Mouse (Mus musculus) lung, embryonic 15.5 days (tissue): ENCODE data around the gene Tm9sf2. TPM values are rescaled to one million over a fixed set of nuclear protein-coding genes. Genes with fewer than 3 reads are reported as not detected.

Experiments
- ATAC-seq: fragments of 200-750 bp; cut with Nextera tagmentation; 2 replicates; pipeline ENCODE4 v1.8.0; 2017; ENCODE audit warnings: moderate number of reproducible peaks, borderline replicate concordance; ENCODE audit not compliant: low FRiP score, low TSS enrichment; ENCODE audit errors: extremely low read depth
- H3K27ac ChIP-seq: fragments of 300-500 bp; sonication (generic); 2 replicates; pipeline ENCODE4 v1.5.1; 2015; ENCODE audit warnings: moderate library complexity, mild to moderate bottlenecking, inconsistent platforms
- H3K27me3 ChIP-seq: fragments of 300-500 bp; sonication (generic); 2 replicates; pipeline ENCODE4 v1.6.1; 2015; ENCODE audit warnings: inconsistent platforms
- H3K36me3 ChIP-seq: fragments of 300-500 bp; sonication (generic); 2 replicates; pipeline ENCODE4 v1.6.1; 2015; ENCODE audit warnings: inconsistent platforms
- H3K4me1 ChIP-seq: fragments of 300-500 bp; sonication (generic); 2 replicates; pipeline ENCODE4 v1.6.1; 2015; ENCODE audit warnings: inconsistent platforms
- H3K4me2 ChIP-seq: fragments of 300-500 bp; sonication (generic); 2 replicates; pipeline ENCODE4 v1.6.1; 2015; ENCODE audit warnings: inconsistent platforms, mild to moderate bottlenecking, moderate library complexity
- H3K4me3 ChIP-seq: fragments of 300-500 bp; sonication (generic); 2 replicates; pipeline ENCODE4 v1.5.1; 2015; ENCODE audit warnings: mild to moderate bottlenecking, inconsistent platforms
- H3K9ac ChIP-seq: fragments of 300-500 bp; sonication (generic); 2 replicates; pipeline ENCODE4 v1.6.1; 2015; ENCODE audit warnings: inconsistent platforms
- H3K9me3 ChIP-seq: fragments of 300-500 bp; sonication (generic); 2 replicates; pipeline ENCODE4 v1.6.1; 2016; ENCODE audit warnings: inconsistent platforms
- WGBS: fragments of 180-500 bp; shearing (Covaris S2); methylation state at CpG from one replicate; pipeline ENCODE4 v1.1.7; 2015; 5-methylcytosine and 5-hydroxymethylcytosine counted together
- polyA plus RNA-seq: library from polyadenylated mRNA; unstranded; fragments of >200 nt; fragmentation: Nextera tagmentation; extraction: Ambion mirVana; gene quantifications from 2 replicates; pipeline ENCODE4 v1.2.1, GENCODE M21; 2015

Tm9sf2 gene
- polyA plus RNA-seq, 1 experiment from 2014 or later = 176 TPM

DNA sequence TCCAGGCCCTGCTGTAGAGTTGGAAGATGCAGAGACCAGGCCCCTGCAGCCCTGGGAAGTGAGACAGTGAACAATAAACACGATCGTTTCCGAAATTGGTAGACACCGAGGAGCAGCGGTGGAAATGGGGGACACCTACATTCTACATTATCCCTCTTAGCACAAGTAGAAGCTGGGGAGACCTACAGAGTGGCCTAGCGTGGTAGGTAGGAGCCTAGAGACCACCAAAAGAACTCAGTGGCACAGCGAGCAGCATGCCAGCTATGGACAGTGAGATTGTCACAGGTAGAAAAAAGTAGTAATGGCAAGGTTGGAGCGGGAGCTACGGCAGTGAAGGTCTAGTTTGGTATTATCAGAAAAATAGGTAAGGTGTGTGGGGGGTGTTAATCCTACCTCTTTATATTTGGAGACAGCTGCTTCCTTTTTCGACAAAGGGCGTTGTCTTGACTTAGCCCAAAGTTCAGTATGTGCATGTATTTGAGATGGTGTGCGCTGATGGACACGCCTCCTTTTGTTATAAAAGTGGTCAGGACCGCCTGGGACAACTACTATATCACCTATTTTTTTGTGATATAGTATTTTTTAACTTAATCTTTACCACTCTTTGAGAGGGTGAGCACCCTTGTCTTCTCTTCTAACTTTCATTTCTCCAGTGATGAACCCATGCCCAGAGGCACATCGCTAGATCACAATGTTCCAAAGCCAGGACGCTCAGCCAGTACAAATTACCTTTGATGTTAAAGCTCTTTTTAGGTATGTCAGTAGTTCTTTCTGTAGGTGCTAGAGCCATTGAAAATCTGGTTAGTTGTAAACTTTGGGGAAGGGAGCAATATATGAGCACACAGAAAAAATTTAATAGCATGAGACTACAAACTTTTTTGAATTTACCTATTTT lies 1.2 kb upstream of the Tm9sf2 start:
- peaks cover 23% of the 10 kb centered on the region for H3K4me1 ChIP-seq
- peak overlapping the region; percentile 64 for H3K9ac ChIP-seq
- H3K9me3 ChIP-seq = no peaks in the 10 kb centered on the region
- H3K27ac ChIP-seq = peak overlapping the region; percentile 96
- peak overlapping the region; percentile 92 for H3K4me3 ChIP-seq
- H3K4me2 ChIP-seq = peak overlapping the region; percentile 84
- WGBS = 65% methylated on average over 16 of the region's 16 CpGs
- no peaks in the 10 kb centered on the region for H3K27me3 ChIP-seq
- H3K36me3 ChIP-seq = no peaks in the 10 kb centered on the region
- ATAC-seq = no peak

DNA sequence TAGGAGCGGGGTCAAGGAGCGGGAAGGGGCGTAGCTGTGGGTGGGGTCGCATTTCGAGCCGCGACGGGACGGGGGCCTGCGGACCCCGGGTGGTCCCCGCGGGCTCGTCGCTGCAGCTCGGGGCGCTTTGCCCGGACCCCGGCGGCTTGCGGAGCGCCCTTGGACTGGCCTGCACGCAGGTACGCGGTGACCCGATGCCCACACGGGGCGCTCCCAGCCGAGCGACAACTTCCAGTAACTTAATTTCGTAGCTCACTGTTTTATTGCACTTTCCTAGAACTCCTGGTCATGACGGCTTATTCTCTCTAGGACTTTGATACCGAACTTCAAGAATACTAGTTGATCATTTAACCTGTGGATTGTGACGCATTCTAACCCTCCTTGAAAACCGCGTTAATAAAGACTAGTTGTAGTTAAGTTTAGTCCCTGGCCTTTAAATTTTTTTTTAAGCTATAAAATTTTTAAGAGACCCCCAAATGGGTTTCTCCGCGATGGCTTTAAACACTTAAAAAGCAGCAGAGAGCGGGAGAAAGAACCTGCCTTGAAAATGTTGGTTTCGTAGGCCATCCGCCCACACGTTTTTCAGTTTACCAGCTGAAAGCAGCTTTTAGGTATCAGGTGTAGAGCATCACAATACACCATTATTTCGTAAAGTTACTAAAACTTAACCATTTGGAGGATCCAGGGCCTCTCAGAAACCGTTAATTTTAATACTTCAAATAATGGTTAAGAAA lies 810 bp downstream of the Tm9sf2 start:
- peak overlapping the region; percentile 92 for H3K9ac ChIP-seq
- ATAC-seq = peak; percentile 19; the same call in 1 of the 2 replicates
- 3% methylated on average over 44 of the region's 44 CpGs for WGBS
- H3K4me1 ChIP-seq = peaks cover 23% of the 10 kb centered on the region
- peak overlapping the region; percentile 92 for H3K4me3 ChIP-seq
- H3K27me3 ChIP-seq = no peaks in the 10 kb centered on the region
- H3K4me2 ChIP-seq = peak overlapping the region; percentile 84
- H3K9me3 ChIP-seq = no peaks in the 10 kb centered on the region
- H3K27ac ChIP-seq = peak overlapping the region; percentile 92
- no peaks in the 10 kb centered on the region for H3K36me3 ChIP-seq

DNA sequence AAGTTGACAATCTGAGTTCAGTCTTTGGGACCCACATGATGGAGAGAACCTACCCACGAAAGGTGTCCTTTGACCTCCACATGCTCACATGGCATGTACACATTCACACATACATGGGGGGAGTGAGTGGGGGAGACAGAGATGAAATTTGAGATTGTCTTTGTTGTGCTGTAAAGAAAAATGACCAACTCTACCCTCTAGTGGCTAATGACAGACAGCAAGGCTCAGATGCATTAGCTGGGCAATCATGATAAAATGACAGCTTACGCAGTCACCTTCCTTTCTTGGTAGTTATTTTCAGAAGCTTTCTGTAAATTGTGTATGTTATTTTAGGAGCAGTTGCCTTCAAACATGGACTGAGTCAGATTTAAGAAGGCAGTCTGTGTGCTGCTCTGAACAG lies 4.8 kb downstream of the Tm9sf2 start:
- Histone ChIP-seq H3K4me1 (peaks cover 14% of the 10 kb centered on the region), H3K4me2 (no peak overlapping the region), H3K9me3 (no peaks in the 10 kb centered on the region), H3K27me3 (no peaks in the 10 kb centered on the region), H3K27ac (no peak overlapping the region), H3K4me3 (no peak overlapping the region), H3K9ac (no peak overlapping the region), H3K36me3 (no peaks in the 10 kb centered on the region)
- 75% methylated on average over 2 of the region's 2 CpGs for whole genome bisulfite sequencing
- no peak for ATAC-seq

DNA sequence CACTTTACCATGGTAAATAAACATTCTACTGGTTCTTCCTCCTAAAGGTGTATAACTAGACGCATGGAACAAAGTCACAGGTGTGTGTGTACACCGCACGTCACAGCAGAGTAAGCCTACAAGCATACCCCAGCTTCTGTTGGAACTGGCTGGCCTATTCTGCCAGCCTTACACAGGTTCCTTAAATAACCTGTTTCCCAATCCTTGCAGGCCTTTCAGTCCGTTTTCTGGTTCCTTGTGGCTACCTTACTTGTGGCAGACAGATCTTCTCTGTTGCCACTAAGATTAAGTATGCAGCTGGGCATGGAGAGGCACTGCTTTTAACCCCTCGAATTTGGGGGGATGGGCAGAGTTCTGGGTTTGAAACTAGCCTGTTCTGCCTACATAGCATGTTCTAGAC lies 5.5 kb downstream of the Tm9sf2 start:
- no peak for ATAC-seq
- Histone ChIP-seq H3K4me1 (peaks cover 14% of the 10 kb centered on the region), H3K4me3 (no peak overlapping the region), H3K4me2 (no peak overlapping the region), H3K36me3 (no peaks in the 10 kb centered on the region), H3K27ac (no peak overlapping the region), H3K9me3 (no peaks in the 10 kb centered on the region), H3K9ac (no peak overlapping the region), H3K27me3 (no peaks in the 10 kb centered on the region)
- 81% methylated on average over 5 of the region's 5 CpGs for WGBS

DNA sequence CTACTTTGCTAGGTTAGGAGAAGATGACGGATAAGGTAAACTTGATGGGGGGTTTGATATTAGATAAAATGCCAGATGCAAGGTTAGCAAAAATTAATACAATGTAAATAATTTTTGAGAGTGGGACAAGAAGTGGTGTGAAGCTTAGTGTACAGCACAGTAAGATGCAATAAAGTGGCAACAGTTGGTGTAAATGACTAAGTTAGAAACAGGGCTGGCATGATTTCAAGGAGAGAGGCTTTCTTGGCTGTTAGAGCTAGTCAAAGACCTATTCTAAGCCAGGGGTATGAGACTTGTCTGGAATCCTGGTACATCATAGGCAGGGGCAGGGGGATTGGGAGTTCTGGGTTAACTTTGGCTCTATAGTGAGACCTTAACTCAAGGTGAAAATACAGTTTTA lies 9.4 kb downstream of the Tm9sf2 start:
- Histone ChIP-seq H3K4me1 (0 out of 2 replicates have a peak, but pooled peaks cover 5% of the 10 kb centered on the region), H3K4me2 (no peak overlapping the region), H3K4me3 (no peak overlapping the region), H3K9ac (no peak overlapping the region), H3K27me3 (no peaks in the 10 kb centered on the region), H3K27ac (no peak overlapping the region), H3K36me3 (no peaks in the 10 kb centered on the region), H3K9me3 (no peaks in the 10 kb centered on the region)
- no peak for ATAC-seq
- WGBS = 83% methylated on average over 1 of the region's 1 CpGs

DNA sequence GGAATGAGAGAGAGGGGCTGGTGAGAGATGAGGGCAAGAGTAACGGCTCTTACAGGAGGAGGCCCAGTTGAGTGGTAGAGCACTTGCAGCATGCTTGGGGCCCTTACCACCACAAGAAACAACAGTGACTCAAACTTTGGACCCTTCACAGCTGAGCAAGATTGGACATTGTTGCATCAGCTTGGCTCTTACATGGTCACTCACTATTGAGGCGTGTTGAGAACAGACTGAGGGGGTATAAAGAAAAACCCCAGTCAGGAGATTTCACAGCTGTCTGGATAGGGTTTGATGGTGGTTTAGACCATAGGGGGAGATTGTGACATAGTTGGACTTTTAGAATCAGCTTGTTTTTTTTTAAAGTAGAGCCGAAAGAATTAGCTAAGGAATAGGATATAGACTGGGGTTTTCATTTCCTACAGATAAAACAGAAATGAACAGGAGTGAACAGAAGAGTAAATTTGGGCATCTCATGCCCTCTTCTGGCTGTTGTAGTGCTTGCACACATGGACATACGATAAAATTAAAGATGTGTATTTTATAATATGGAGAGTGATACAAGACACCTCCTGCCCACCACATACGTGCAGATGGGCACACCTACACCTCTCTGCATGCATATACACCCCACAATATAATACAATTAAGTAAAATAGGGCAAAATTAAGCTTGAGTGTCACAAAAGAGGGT lies 23.4 kb downstream of the Tm9sf2 start:
- no peak; the same call in 1 of the 2 replicates for ATAC-seq
- H3K4me2 ChIP-seq = no peak overlapping the region
- no peak overlapping the region for H3K4me3 ChIP-seq
- H3K4me1 ChIP-seq = no peaks in the 10 kb centered on the region
- peaks cover 40% of the 10 kb centered on the region; the same call in 1 of the 2 replicates for H3K36me3 ChIP-seq
- WGBS = 76% methylated on average over 5 of the region's 5 CpGs
- no peaks in the 10 kb centered on the region for H3K27me3 ChIP-seq
- no peak overlapping the region for H3K9ac ChIP-seq
- H3K27ac ChIP-seq = no peak overlapping the region
- no peaks in the 10 kb centered on the region for H3K9me3 ChIP-seq

DNA sequence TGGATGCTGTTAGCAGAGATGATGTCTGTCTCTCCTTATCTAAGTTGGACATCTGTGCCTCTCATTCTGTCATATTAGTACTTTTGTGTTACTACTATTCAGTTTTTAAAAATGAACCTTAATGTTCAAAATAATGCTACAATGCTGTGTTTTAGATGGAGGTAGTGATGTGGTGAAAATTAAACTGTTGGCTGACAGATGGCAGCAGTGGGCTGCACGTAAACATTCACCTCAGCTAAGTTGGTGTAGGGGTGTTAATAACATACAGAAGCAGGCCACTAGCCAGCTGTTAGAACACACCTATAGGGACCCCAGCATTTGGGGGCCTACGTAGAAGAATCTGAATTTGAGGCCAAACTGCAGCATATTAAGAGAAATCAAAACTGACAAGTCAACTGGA lies 24.8 kb downstream of the Tm9sf2 start:
- WGBS = 84% methylated on average over 2 of the region's 2 CpGs
- H3K4me1 ChIP-seq = no peaks in the 10 kb centered on the region
- H3K36me3 ChIP-seq = peaks cover 33% of the 10 kb centered on the region; the same call in 1 of the 2 replicates
- H3K27ac ChIP-seq = no peak overlapping the region
- H3K9ac ChIP-seq = no peak overlapping the region
- ATAC-seq = no peak
- no peaks in the 10 kb centered on the region for H3K27me3 ChIP-seq
- H3K4me2 ChIP-seq = no peak overlapping the region
- no peak overlapping the region for H3K4me3 ChIP-seq
- H3K9me3 ChIP-seq = no peaks in the 10 kb centered on the region

DNA sequence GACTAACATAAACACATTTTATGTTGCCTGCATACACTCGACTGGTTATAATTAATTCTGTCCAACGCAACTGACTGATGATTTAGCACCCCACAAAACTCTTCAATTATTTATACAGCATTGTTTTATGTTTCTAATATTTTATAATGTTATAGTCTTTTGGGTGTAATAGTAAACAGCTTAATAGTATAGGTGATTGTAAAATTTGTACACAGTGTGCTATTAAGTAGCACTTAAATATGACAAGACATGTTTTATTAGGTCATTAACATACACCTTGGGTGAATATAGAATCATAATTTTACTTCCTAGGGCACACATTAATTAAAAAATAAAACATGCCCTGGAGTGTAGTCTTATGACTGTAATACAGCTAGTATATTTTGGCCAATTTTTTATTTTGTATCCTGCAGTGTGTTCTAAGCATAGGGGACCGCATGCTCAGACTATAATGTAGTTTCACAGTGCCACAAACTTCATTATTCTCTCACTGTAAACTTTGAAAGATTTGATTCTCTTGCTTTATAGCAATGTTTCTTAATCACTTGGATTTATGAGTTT lies 29.6 kb downstream of the Tm9sf2 start:
- no peaks in the 10 kb centered on the region for H3K9me3 ChIP-seq
- ATAC-seq = no peak
- H3K9ac ChIP-seq = no peak overlapping the region
- WGBS = 85% methylated on average over 3 of the region's 3 CpGs
- no peak overlapping the region for H3K27ac ChIP-seq
- no peak overlapping the region for H3K4me2 ChIP-seq
- H3K4me3 ChIP-seq = no peak overlapping the region
- H3K36me3 ChIP-seq = peaks cover 35% of the 10 kb centered on the region
- H3K27me3 ChIP-seq = no peaks in the 10 kb centered on the region
- H3K4me1 ChIP-seq = no peaks in the 10 kb centered on the region

DNA sequence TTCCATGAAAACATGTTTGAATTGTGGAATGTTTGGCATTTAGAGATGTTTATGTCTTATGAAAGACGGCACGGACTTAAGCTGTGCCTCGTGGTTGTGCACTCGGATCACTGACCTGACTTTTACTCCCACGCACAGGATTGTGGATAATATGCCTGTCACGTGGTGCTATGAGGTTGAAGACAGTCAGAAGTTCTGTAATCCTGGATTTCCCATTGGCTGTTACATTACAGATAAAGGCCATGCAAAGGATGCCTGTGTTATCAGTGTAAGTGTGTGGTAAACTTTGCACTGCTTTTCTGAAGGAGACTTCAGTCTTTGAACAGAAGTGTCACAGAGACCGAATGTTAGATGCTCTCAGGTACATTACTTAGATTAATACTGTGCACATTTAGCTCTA lies 30.4 kb downstream of the Tm9sf2 start:
- no peak for ATAC-seq
- no peaks in the 10 kb centered on the region for H3K4me1 ChIP-seq
- peaks cover 43% of the 10 kb centered on the region for H3K36me3 ChIP-seq
- no peaks in the 10 kb centered on the region for H3K27me3 ChIP-seq
- H3K4me3 ChIP-seq = no peak overlapping the region
- 53% methylated on average over 7 of the region's 7 CpGs for WGBS
- no peaks in the 10 kb centered on the region for H3K9me3 ChIP-seq
- no peak overlapping the region for H3K27ac ChIP-seq
- no peak overlapping the region for H3K9ac ChIP-seq
- H3K4me2 ChIP-seq = no peak overlapping the region

DNA sequence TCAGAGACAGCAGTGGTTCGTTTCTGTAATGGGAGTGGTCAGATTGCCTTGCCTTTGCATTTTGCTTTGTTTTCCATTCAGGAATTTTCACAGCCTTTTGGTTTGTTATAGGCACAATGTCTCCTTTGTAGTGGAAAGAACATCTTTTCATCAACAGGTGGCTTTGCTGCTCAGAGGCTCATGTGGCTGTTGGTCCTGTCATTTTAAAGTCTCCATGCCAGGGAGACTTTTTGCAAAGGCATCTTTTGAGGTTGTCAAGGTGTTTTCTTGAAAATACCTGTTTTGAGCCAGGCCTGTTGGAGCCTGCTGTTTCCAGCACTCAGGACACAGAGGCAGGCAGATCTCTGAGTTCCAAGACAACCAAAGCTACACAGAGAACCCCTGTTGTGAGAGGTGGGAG lies 33.3 kb downstream of the Tm9sf2 start:
- H3K4me2 ChIP-seq = no peak overlapping the region
- peaks cover 49% of the 10 kb centered on the region for H3K36me3 ChIP-seq
- H3K9ac ChIP-seq = no peak overlapping the region
- H3K27ac ChIP-seq = no peak overlapping the region
- no peaks in the 10 kb centered on the region for H3K9me3 ChIP-seq
- ATAC-seq = no peak
- H3K27me3 ChIP-seq = no peaks in the 10 kb centered on the region
- WGBS = 53% methylated on average over 1 of the region's 1 CpGs
- no peaks in the 10 kb centered on the region for H3K4me1 ChIP-seq
- H3K4me3 ChIP-seq = no peak overlapping the region

DNA sequence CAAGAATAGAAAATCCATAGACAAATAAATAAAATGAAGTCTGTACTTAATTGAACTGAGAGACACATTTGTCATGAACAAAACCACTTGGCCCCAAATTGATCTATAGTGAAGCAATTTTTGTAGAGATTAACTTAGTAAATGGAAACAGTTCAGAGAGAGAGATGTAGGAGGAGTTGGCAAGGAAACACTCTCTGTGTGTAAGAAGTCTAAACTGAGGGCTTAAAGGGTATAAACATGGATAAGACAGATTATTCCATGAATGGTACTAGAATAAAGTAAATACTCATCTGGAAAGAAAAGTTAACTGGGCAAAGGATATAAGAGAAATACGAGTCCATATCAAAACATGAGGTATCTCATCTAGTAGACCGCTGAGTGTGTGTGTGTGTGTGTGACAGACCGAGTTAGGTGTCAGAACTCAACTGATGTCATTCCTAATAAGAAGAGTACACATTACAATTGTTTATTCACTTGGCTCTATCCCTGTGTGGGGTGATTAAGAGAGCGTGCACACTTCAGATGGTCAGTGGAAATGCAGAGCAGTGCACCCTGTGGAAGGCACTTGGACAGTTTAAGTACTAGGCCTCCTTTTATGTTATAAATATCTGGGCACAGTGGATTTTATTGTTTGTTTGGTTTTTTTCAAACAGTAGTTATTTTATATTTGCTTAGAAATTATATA lies 36.9 kb downstream of the Tm9sf2 start:
- H3K4me1 ChIP-seq = no peaks in the 10 kb centered on the region
- no peak overlapping the region for H3K4me3 ChIP-seq
- no peak overlapping the region for H3K9ac ChIP-seq
- peaks cover 72% of the 10 kb centered on the region for H3K36me3 ChIP-seq
- H3K9me3 ChIP-seq = no peaks in the 10 kb centered on the region
- no peak for ATAC-seq
- no peak overlapping the region for H3K27ac ChIP-seq
- no peak overlapping the region for H3K4me2 ChIP-seq
- H3K27me3 ChIP-seq = no peaks in the 10 kb centered on the region
- 61% methylated on average over 4 of the region's 4 CpGs for WGBS
